Mouse (Mus musculus): Measurements from ENCODE around the gene Gstm6.

DNA sequence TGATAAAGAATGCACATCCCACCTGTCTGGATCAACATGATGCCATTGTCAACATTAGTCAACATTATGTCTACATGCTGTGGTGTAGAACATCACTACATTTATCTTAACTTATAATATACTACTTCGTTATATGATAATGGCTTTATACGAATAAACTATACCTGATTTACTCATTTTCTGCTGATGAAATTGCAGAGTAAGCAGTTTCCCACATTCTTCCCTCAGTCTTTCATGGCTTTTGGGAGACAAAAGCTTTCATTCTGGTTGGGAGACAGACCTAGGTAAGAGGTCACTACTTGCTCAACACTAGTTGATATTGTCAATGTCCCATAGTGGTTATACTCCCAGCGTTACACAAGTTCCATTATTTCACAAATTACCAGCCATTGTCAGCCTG is 18.2 kb downstream of the Gstm6 start:
- TF ChIP-seq CTCF (IDR thresholded peaks at IDR 0.05; ENCODE audit: borderline replicate concordance, insufficient read depth, low read length) (no peak), POLR2A (IDR thresholded peaks at IDR 0.05; ENCODE audit: low read depth, low read length) (no peak)
